Mouse (Mus musculus): ENCODE measurements around the gene Gm42906.

Gm42906 gene

DNA sequence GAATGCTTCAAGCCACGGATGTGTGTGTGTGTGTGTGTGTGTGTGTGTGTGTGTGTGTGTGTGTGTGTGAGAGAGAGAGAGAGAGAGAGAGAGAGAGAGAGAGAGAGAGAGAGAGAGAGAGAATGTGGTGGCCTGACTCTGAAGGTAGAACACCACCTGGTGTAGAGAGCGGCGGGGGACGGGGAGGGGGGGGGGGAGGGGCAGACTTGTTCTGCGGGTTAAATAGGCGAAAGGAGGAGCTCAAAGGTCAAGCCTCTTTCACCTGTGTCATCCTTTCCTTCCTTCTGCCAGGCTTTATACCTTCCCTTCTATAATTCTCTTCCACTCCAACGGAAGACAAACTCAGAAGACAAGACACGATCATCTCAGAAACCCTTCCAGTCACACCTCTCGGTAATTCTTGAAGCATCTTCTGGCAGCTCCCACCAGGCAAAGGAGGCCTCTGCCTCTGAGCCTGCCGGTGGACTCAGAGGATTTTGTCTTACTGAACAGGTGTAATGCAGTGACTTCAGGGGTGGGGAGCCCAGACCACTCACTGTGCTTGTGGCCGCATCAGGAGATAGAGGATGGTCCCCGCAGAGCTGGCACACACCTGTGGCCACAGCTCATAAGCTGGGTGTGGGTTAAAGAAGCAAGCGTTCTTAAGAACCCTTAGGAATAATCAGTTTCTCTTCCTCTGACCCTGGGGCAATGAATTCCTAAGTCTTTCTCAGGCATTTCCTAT, 195.2 kb downstream of the Gm42906 start:
- no peak for DNase-seq (ENCODE audit: low spot score in 2 of 2)

DNA sequence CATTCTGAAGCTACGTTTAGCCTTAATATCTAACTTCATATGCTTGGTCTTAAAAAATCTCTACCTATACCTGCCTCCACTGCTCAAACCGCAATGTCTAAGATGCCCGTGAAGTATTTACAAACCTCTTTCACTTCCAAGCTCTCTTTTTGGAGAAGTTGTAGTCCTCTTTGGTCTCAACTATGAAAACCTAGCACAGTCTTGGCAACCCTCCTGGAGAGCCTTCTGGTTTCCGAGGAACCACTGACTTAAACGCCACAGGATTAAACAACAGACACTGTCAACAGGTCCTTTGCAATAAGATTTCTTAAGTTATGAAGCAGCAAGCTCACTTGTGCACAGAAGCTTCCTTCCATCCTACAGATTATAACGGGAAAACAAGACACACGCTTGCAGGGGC, 196.1 kb downstream of the Gm42906 start:
- no peak for DNase-seq (ENCODE audit: low spot score in 2 of 2)

DNA sequence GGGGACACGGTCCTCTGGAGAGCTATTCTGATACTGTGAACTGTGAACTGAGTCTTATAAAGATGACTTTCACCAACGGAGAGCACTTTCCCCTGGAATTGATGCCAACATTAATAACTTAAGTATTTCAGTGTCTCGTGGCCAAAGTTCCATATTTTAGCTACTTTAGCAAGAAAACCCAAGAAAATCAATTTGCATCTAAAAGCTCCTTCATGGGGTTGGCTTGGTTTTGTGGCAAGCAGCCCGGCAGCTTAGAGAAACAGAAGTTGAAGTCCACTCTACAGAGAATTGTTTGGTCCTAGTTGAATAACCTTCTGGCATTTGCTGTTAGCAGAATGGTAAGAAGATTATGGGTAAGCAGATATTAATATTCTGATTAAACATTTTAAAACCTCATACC, 196.6 kb downstream of the Gm42906 start:
- no peak for DNase-seq (ENCODE audit: low spot score in 2 of 2)

DNA sequence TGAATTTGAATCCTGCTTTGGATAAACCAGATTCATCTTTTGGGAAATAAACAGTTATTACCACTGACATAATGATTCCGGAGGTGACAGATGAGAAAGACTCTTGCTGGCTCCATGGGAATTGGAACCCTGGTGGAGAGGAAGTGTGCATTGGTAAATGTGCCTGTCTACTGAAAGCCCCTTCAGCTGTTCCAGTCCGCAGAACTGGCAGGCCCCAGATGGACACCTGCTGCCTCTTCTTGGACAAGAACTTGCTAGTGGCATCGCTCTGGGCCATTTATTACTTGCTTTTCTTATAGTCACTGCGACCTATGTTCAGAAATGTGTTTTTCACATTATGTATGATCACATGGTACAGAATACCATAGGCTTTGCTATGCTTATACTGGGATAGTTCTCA, 197.5 kb downstream of the Gm42906 start:
- DNase-seq (ENCODE audit: low spot score in 2 of 2) = no peak

DNA sequence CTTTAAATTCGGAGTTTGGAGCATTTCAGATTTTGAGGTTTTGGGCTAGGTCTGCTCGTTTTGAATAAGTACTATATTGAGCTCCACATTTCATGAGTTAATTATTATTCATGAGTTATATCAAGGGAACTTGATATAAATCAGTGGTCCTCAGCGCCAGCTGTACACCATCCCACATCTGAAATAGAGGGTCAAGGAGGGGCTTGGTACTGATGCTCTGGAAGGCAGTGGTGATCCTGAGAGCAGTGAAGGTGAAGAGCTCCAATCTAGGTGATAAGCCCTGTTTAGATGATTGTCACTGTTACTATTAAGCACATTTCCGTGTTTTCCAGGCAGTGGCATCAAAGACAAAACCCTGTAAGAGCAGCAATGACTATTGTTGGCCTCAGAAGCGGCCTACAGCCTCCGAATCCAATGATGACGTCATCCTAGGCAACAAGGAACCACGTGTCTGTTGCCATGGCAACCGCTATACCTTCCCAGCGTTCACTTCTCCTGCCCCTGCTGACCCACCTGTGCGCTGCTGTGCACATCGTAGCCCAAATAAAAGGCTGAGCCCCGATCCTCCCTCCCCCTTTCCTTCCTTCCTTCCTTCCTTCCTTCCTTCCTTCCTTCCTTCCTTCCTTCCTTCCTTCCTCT, 199.5 kb downstream of the Gm42906 start:
- no peak for DNase-seq (ENCODE audit: low spot score in 2 of 2)

DNA sequence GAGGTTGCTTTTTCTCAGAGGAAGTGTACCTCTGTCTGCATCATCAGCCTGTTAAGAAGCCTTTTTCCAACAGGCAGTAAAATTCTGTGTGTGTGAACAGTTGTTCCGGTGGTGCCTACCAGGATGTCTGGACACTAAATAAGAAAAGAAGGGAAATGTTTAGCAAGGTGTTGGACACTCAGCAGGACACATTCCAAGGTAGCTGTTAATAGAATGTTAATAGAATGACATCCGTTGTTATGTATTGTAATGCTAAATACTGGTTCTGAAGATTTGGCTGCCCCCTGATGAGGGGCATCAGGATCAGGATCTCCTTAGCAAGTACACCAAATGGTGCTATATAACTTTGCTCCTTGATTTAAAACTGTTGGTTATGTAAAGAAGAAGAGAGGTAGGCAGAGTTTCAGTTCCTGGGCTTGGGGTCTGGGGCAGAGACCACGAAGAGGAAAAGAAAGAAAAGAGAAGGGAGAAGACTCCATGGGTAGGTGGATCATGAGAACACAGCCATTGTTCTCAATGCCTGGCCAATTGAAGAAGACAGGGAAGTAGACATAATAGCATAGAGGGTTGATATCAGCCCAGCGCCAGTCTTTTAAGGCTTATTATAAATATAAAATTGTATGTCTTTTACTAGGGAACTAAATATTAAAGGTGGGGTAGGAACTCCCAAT, 204.1 kb downstream of the Gm42906 start:
- DNase-seq (ENCODE audit: low spot score in 2 of 2) = no peak

DNA sequence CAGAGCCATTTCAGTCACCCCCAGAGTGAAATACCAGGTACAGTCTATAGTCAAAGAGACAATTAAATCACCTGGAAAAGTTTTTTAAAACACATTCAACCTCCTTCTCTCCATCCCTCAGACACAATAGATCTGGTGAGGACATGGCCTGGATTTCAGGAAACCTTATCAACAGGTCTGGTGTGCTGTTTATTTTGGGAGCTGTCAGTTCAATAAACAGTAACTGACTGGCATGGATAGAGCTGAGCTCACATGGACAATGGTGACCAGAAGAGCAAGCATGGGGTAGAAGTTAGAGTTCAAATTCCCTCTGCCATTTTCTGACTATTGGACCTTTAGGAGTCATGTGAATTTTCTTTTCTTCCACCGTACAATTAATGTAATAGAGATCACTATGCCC, 205.2 kb downstream of the Gm42906 start:
- DNase-seq (ENCODE audit: low spot score in 2 of 2) = no peak

DNA sequence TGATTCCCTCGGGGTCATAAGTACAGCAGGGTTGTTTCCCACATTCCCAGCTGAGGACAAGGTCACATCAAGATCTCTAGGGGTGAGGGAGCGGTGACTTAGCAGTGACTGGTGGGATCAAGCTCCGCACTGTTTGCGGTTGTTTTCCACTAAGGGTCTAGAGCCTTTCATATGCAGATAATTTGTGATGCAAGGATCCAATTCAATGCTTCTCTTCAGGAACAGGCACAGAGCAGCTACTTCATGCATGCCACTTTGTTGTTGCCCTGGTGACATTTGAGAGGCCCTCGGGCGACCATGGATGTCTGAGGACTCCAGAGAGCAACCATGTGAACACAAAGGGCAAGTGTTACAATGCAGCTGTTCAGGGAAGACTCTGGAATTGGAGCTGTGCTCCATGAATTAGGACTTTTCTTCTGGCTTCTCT, 209.3 kb downstream of the Gm42906 start:
- DNase-seq (ENCODE audit: low spot score in 2 of 2) = no peak

DNA sequence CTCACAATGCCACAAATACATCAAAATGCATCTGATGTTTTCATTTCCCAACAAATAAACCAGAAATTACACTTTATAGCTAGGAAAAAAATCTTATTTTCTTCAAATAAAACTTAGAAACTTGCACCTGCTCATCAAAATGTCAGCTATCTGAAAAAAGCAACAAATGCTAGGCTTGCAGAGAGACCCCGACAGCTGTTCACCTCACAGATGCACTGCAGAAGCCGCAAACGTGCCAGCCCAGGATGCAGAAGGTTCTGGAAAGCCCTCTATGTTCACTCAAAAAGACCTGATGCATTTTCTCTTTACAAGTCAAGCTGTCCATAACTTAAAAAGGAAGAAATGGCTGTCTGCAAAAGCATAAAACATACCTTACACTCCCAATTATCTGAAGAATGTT, 214.9 kb downstream of the Gm42906 start:
- DNase-seq (ENCODE audit: low spot score in 2 of 2) = no peak

DNA sequence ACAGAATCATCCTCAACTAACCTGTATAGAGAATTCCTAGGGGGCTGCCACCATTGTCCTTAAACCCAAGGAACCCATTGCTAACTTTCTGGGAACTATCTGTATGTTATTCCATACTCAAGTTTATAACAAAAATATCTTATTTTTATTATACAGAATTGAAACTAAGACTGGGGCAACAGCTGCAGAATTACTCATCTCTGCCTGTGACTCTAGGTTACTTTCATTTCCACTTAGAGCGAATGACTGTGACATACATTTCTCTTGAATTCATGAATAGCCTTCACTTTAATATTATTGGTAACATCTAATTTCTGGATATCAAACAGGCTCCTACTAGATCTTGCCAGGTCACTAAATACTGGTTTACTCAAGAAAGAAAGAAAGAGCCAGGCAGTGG, 217.1 kb downstream of the Gm42906 start:
- DNase-seq (ENCODE audit: low spot score in 2 of 2) = no peak

DNA sequence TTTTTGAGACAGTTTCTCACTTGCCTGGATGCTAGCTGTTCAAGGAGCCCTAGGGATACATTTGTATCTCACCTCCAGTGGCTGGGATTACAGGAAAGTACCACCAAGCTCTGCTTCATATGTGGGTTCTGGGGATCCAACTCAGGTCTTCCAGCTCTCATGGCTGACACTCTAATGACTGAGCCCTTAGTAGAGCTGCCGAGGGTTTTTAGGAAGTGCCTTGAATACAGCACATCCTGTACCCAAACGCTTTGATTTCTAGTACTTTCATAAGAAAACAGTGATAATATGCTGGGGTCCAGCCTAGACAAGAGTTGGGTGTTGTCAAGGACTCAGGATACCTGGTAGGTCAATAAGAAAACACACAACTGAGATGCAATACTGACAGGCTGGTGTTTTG, 217.9 kb downstream of the Gm42906 start:
- DNase-seq (ENCODE audit: low spot score in 2 of 2) = no peak

DNA sequence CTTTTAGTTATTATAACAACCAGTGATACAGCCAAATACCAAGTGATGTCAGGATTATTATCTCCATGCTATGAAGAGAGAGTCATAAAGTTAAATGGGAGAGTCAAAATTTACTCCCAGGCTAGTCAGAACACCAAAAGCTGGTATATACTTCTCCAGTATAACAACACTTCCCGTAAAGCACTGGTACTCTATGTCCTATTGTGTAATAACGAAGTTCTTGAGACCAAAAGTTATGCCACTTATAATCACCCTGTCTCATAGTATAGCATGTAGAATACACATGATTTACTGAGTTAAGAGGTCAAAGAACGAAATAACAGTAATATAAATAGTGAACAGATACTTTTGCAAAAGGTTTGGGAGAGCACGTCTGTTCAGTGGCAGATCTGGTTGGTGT, 222.9 kb downstream of the Gm42906 start:
- DNase-seq (ENCODE audit: low spot score in 2 of 2) = no peak

DNA sequence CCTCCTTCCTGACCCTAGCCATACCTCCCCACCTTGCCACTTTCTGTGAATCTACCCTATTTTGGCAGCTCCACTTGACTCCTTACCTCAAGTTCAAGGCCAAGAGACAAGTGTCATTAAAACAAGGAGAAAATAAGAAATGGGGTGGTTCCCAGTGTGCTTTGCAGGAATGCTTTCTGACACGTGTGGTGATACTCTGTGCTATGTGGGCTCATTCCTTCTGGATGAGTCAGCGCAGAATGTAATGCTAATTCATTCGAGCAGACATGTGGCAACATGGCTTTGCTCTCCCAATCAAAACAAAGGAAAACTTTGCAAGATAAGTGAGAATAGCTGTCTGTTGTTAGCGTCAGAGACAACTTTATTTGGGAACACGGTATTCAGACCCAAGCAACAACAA, 225.0 kb downstream of the Gm42906 start:
- DNase-seq (ENCODE audit: low spot score in 2 of 2) = no peak

DNA sequence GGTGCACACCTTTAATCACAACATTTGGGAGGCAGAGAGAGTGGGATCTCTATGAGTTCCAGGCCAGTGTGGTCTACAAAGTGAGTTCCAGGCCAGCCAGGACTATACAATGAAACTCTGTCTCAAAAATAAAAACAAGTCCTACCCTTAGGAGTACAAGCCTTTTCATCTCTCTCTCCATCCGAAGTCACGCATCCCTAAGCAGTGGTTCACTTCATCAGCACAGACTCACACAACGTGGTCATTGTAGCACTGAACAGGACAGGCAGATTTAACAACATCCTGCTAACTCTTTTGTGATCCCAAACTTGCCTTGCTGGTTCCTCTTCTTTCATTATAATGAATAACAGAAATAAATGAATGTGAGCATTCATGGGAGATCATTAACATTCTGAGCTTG, 226.7 kb downstream of the Gm42906 start:
- no peak for DNase-seq (ENCODE audit: low spot score in 2 of 2)

DNA sequence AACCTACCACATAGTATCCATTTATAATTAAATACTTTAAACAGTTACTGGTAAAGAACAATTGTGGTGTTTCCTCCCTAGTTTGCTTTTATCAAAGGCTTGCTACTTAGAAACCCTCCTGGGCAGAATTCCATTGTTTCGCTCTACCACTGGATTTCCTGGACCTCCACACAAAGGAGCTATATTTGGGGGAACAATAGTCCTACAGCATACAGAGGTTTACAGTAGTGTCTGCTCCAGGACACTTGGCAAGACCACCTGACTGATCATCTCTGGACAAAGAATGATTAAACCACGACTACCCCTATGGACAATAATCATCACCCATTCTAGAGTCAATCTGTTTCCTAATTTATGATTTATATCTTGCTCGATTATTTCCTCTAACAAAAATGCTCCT, 228.7 kb downstream of the Gm42906 start:
- no peak for DNase-seq (ENCODE audit: low spot score in 2 of 2)

DNA sequence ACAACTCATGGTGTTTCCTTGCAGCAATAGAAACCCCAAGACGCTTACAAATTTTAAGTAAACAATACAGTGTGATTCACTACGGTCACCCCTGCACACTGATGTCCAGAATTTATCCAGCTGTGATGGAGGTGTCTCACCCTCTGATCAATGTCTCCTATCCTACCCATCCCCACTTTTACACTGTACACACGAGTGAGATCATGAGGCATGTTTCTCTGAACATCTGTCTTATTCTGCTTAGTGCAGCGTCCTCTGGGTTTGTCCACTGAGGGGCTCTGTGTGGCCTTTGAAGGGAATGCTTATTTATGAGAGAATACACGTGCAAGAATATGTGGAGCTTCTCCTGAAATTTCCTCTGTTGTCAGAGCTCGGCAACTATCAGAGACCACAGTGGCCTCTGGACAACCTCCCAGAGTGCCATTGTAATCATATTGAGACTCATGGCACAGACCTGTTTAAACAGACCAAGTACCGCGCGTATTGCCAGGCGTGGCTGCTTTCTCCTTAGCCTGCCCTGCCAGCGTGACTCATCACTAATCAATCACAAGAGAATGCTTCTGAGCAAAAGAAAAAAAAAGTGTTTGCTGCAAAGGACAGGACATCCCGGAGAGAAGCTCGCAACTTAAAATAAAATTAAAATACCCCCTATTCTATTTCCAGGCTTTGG, 231.2 kb downstream of the Gm42906 start:
- DNase-seq (ENCODE audit: low spot score in 2 of 2) = no peak

DNA sequence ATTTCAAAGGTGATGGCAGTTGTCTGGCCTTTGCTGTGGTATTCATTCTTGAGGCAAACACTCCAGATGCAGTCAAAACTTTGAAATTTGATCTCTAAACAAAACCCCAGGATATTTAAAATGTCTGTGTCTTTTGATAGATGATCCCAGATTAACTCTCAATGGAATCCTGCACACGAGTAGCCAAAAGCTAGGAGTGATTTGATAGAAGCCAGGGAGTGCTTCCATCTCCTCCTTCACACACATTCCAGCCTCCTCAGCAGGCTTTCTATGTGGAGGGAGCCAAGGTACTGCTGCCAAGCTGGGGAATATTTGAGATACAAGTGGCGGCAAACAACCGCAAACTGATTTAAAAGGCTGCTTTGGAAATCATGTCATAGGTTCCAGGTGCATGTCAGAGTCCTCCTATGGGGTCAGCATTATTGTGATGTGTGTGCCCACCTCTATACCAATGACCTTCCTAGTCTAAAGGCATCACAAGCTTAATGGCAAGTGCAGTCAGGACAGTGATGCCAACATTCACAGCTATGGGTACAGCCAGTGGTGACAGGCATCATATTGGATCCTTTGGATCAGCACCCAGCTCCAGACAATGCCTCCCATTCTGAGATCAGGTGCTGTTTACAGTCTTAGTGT, 234.0 kb downstream of the Gm42906 start:
- DNase-seq (ENCODE audit: low spot score in 2 of 2) = no peak

DNA sequence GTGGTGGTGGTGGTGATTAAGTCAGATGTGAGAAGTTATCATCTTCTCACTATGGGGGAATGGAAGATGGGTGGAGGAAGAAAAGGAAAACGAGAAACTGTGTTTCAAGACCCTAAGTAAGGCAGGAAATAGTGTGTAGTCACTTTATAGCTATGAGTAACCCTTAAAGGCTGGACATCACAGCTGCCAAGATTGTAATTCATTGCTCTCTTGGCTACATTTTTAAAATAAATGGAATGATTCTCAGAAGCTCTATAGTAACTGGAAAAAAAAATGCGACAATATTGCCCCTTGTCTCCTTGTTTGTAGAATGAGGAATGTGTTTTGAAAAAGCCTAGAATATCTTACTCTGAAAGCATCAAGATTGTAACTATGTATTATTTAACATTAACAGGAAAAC, 235.7 kb downstream of the Gm42906 start:
- DNase-seq (ENCODE audit: low spot score in 2 of 2) = no peak

DNA sequence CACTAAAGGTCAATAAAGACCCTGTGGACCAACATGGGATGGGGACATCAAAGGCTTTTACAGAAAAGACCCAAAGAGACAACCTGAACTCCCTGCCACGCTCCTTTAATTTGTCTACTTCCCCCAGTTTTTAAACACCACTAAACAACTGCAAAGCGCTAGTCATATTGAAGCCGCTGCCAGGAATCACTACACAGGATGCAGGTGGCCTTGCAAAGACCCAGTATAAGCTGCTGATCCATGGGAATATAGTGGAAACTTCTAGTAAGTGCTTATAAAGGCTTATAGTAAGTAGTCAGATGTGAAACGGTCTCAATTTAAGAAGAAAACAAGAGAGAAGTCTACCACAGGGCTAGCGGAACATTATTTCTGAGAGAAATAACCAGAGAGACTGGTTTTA, 237.2 kb downstream of the Gm42906 start:
- DNase-seq (ENCODE audit: low spot score in 2 of 2) = no peak

DNA sequence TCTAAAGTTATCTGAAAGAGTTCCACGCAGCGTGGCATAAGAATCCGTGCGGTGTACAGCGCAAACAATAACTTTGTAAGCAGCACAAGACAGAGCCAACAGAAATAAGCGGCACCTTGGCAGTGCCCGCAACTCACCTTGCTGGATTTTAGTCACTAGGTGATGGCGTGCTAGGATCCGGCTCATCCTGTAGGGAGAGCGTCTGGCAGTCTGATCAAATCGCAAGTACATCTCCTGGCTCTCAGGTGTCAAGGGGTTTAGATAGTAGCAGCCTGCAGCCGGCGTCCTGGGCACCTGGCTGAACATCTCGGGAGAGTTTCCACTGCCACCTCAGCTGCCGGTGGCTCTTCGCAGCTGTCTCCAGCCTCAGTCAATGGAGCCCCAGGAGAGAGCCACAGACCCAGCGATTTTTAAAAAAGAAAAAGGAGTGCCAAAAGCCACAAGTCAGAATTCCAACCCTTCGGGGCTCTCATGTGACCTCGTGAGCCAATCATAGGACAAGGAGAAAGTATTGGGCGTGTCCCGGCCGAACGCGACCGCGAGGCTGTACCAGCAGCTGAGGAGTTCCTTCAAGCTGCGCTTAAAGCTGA, 238.1 kb downstream of the Gm42906 start:
- DNase-seq (ENCODE audit: low spot score in 2 of 2) = peak in 1 of 2 experiments; percentile 31

DNA sequence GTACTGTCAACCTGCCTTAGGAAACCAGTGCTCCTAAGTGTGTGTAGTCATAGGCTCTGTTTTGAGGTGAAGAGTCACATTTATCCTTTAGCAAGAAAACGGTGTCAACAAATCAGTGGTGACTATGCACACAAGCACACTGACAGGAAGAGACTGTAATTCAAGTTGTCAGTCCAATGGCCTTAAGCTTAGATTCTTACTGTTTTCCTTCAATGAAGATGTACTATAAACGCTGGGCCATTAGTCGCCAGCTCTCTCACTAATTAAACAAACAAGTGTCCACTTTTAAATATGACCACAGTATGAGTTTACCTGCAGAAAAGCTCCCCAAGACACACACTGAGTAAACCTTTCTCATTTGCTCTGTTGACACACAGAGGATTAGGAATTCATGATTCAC, 238.6 kb downstream of the Gm42906 start:
- DNase-seq (ENCODE audit: low spot score in 2 of 2) = no peak

DNA sequence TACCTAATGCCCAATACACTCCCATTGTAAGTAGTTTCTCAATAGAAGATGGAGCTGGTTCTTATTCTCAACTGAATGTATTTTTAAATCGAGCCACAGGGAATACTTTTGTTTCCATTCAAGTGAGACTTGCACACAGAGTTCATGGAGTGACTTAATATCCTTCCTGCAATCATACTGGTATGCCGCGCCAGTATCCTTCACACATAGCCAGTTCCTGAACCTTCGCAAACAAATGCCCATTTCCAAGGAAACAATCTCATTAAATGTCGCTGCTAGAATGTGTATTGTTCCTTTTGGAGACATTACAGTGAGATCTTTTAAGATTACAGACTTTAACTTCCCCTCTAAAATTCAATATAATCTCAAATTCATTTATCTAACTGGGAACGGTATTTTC, 239.3 kb downstream of the Gm42906 start:
- DNase-seq (ENCODE audit: low spot score in 2 of 2) = no peak

All from frontal cortex, postnatal 10 days (tissue).